Mouse (Mus musculus) midbrain, embryonic 16.5 days (tissue): ENCODE measurements around the gene Atxn7l3. TPM values are rescaled to one million over a fixed set of nuclear protein-coding genes. Genes with fewer than 3 reads are reported as not detected.

ENCODE experiments used
- ATAC-seq: fragments of 200-750 bp; cut with Nextera tagmentation; 2 replicates; pipeline ENCODE4 v1.8.0; 2017; ENCODE audit warnings: moderate TSS enrichment
- H3K27ac ChIP-seq: fragments of 300-500 bp; sonication (generic); 2 replicates; pipeline ENCODE4 v1.5.1; 2014; ENCODE audit warnings: mild to moderate bottlenecking, low read length, mixed read lengths
- H3K27me3 ChIP-seq: fragments of 300-500 bp; sonication (generic); 2 replicates; pipeline ENCODE4 v1.6.1; 2014; ENCODE audit warnings: low read depth, low read length, mixed read lengths; ENCODE audit not compliant: control insufficient read depth, insufficient read depth
- H3K36me3 ChIP-seq: fragments of 300-500 bp; sonication (generic); 2 replicates; pipeline ENCODE4 v1.6.1; 2014; ENCODE audit warnings: mild to moderate bottlenecking, low read length, moderate library complexity, mixed read lengths; ENCODE audit not compliant: control insufficient read depth, insufficient read depth
- H3K4me1 ChIP-seq: fragments of 300-500 bp; sonication (generic); 2 replicates; pipeline ENCODE4 v1.6.1; 2014; ENCODE audit warnings: mild to moderate bottlenecking, low read length, mixed read lengths; ENCODE audit not compliant: control insufficient read depth, insufficient read depth
- H3K4me2 ChIP-seq: fragments of 300-500 bp; sonication (generic); 2 replicates; pipeline ENCODE4 v1.6.1; 2014; ENCODE audit warnings: mild to moderate bottlenecking, low read length, mixed read lengths
- H3K4me3 ChIP-seq: fragments of 300-500 bp; sonication (generic); 2 replicates; pipeline ENCODE4 v1.5.1; 2014; ENCODE audit warnings: low read depth, mild to moderate bottlenecking, low read length, moderate library complexity, mixed read lengths
- H3K9ac ChIP-seq: fragments of 300-500 bp; sonication (generic); 2 replicates; pipeline ENCODE4 v1.6.1; 2014; ENCODE audit warnings: low read depth, low read length, mixed read lengths
- H3K9me3 ChIP-seq: fragments of 300-500 bp; sonication (generic); replicated peaks from 2 replicates; pipeline ENCODE4 v1.6.1; 2014; ENCODE audit warnings: mild to moderate bottlenecking, low read length, mixed read lengths; ENCODE audit not compliant: control insufficient read depth, poor library complexity, severe bottlenecking
- WGBS: fragments of 180-500 bp; shearing (Covaris S2); extraction: QIAGEN DNeasy Blood & Tissue Kit; methylation state at CpG from one replicate; pipeline ENCODE4 v1.1.7; 2014; 5-methylcytosine and 5-hydroxymethylcytosine counted together
- polyA plus RNA-seq: library from polyadenylated mRNA; unstranded; fragments of >200 nt; fragmentation: Nextera tagmentation; extraction: Ambion mirVana; gene quantifications from 2 replicates; pipeline ENCODE4 v1.2.1, GENCODE M21; 2015

Atxn7l3 gene
- polyA plus RNA-seq, 1 experiment from 2014 or later = 28.3 TPM

DNA sequence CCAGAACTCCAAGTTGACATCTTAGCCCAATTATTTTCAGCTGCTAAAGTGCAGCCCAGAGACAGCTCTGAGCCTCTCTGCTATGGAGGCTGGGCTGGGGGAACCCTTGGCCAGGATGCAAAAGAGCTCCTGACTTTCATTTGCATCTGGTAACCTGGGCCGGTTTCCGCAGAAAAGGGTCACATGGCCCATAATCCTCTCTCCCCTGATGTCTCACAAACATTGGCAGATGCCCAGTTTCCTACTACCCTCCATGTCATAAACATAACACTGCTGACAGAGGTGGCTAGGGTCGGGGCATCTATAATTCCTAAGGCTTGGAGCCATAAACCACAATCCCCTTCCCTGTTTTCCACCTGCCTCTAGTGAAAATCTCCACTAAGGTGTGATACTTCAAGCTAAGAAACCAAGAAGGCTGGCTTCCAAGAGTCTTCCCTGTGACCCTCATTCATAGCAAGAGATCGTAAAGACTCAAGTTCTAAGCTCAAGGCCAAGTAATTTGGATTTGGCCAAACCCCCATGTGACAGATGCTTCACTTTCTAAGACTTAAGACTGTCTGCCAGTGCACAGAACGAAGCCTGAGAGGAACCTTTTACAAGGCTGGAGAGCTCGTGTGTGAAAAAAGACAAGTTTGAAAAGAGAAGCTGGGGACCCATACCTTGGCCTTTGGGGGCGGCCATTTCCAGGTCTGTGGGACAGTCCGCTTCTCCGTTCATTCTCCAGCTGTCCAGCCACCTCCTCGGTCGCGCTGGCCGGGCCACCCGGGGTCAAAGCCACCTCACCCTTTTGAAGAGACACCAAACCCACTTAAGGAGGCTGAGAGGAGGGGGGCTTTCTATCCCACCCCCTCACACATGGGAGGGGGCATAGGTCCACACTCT, 19.5 kb upstream of the Atxn7l3 start:
- Histone ChIP-seq H3K27ac (peak overlapping the region; percentile 98), H3K4me2 (peak overlapping the region; percentile 71), H3K36me3 (peaks cover 21% of the 10 kb centered on the region), H3K4me1 (peaks cover 14% of the 10 kb centered on the region), H3K4me3 (peak overlapping the region; percentile 92), H3K9me3 (no peaks in the 10 kb centered on the region), H3K27me3 (no peaks in the 10 kb centered on the region), H3K9ac (peak overlapping the region; percentile 99)
- ATAC-seq = no peak
- WGBS = 8% methylated on average over 14 of the region's 14 CpGs

- no peak overlapping the region for H3K4me3 ChIP-seq
Observed at GRCm38 (mm10) chr11:102314321-102314720, 17.9 kb upstream of the Atxn7l3 start.

DNA sequence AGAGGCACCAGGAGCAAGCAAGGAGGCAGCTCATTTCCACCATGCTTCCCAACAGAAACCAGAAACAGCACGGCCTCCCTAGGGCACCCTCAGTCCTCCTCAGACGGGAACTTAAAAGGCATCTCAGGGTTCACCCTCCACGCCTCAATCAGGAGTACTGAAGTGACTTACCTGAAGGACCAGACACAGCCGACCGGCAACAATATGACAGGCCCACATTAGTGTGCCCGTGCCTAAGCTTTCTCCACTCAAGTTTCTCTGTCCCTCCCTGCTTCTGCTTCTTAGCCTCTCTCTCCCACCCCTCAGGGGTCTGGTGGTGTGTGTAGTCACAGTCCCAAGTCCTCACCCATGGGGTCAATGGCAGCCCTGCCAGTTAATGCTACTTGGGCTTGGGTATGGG, 16.2 kb upstream of the Atxn7l3 start:
- Histone ChIP-seq H3K27me3 (no peaks in the 10 kb centered on the region), H3K4me2 (no peak overlapping the region), H3K4me1 (peaks cover 20% of the 10 kb centered on the region), H3K9ac (no peak overlapping the region), H3K4me3 (no peak overlapping the region), H3K9me3 (no peaks in the 10 kb centered on the region), H3K36me3 (peaks cover 25% of the 10 kb centered on the region), H3K27ac (no peak overlapping the region)
- ATAC-seq = no peak
- WGBS = 93% methylated on average over 6 of the region's 6 CpGs

More at GRCm38 (mm10) chr11:102314321-102314720, 17.9 kb upstream of the Atxn7l3 start:
- no peaks in the 10 kb centered on the region for H3K9me3 ChIP-seq
- ATAC-seq = no peak
- no peaks in the 10 kb centered on the region for H3K27me3 ChIP-seq
- H3K9ac ChIP-seq = no peak overlapping the region
- no peak overlapping the region for H3K27ac ChIP-seq
- peaks cover 21% of the 10 kb centered on the region for H3K36me3 ChIP-seq
- 91% methylated on average over 12 of the region's 12 CpGs for WGBS
- H3K4me1 ChIP-seq = peaks cover 14% of the 10 kb centered on the region
- H3K4me2 ChIP-seq = no peak overlapping the region

DNA sequence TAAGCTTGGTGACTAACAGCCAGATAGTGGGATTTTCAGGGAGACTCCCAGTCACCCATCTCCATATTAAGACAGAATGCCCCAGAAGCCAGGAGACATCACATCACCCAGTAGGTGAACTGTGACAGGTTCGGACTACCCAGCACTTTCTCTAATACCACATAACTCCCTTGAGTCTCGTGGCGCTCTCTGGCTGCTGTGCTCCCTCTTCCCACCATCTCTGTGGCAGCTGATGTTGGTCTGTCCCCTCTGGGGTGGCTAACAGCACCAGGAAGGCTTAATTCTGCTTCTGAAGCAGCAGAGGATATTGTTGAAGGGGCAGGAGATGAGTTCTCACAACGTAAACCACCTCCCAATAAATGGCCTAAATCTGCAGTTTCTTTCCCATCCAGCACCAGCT, 15.5 kb upstream of the Atxn7l3 start:
- no peaks in the 10 kb centered on the region for H3K9me3 ChIP-seq
- no peak overlapping the region for H3K4me2 ChIP-seq
- H3K27me3 ChIP-seq = no peaks in the 10 kb centered on the region
- H3K4me1 ChIP-seq = peaks cover 20% of the 10 kb centered on the region
- H3K9ac ChIP-seq = no peak overlapping the region
- no peak overlapping the region for H3K27ac ChIP-seq
- peaks cover 31% of the 10 kb centered on the region for H3K36me3 ChIP-seq
- H3K4me3 ChIP-seq = no peak overlapping the region
- ATAC-seq = no peak
- WGBS = 89% methylated on average over 4 of the region's 4 CpGs

- Histone ChIP-seq H3K9ac (no peak overlapping the region), H3K36me3 (peaks cover 39% of the 10 kb centered on the region), H3K27me3 (no peaks in the 10 kb centered on the region), H3K9me3 (no peaks in the 10 kb centered on the region), H3K4me1 (peaks cover 16% of the 10 kb centered on the region), H3K4me2 (no peak overlapping the region), H3K4me3 (no peak overlapping the region), H3K27ac (no peak overlapping the region)
- no peak for ATAC-seq
- WGBS = 45% methylated on average over 37 of the region's 38 CpGs
Observed at GRCm38 (mm10) chr11:102310768-102311695, 14.6 kb upstream of the Atxn7l3 start.

DNA sequence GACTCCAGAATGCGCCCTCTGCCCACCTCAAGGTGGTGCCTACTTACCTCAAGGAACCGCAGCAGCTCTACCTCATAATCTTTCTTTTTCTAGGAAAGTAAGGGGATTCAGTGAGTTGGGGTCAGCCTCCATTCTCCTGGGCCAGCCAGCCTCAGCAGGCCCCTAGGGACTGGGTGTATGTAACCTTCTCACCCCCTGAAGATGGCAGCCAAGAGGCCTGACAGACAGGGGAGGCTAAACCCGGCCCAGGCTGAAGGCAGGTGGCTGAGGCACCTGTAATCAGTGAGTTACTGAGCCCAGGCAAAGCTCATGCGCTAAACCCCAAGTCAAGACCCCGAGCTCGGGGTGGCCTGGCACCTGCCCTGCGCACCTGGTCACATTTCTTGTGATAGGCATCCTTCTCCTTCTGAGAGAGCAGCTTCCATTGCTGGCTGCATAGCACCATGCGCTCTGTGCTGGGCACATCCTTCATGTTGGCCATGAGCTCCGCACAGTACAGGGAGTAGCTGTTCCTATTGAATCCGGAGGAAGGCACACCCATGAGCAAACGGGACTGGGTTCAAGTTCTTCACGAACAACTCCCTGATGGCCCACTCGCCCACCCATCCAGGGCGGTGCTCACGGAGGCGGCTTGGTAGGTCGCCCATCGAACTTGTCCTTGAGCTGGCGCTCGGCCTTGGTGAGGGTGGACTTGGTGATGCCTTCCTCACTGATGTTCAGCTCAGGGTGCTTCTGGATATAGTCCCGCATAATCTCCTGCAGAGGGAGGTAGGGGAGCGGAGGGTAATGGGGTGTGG, 13.6 kb upstream of the Atxn7l3 start:
- H3K4me1 ChIP-seq = peaks cover 11% of the 10 kb centered on the region
- H3K36me3 ChIP-seq = peaks cover 41% of the 10 kb centered on the region
- WGBS = 88% methylated on average over 22 of the region's 22 CpGs
- H3K4me3 ChIP-seq = no peak overlapping the region
- no peak overlapping the region; the same call in 1 of the 2 replicates for H3K27ac ChIP-seq
- no peaks in the 10 kb centered on the region for H3K9me3 ChIP-seq
- ATAC-seq = no peak
- peak overlapping the region; percentile 50; the same call in 1 of the 2 replicates for H3K4me2 ChIP-seq
- H3K27me3 ChIP-seq = no peaks in the 10 kb centered on the region
- H3K9ac ChIP-seq = no peak overlapping the region; the same call in 1 of the 2 replicates

DNA sequence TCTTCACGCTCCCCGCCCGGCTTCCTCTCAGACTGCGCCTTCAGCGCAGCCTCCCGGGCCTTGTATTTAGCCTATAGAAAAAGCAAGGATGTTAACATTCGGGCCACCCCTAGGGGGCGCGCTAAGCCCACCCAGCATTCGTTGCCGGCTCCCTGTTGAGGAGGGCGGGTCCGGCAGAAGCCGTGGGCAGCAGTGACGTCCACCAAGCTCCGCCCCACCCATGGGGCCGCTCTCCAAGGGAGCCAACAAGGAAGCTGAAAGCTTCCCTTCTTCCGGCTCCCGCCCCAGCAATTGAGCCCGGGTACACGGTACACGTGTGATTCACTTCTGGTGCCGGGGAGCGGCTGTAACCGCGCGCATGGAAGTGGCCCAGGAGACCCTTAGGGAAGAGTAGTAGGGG, 12.5 kb upstream of the Atxn7l3 start:
- peak overlapping the region; percentile 50 for H3K4me2 ChIP-seq
- peaks cover 35% of the 10 kb centered on the region for H3K36me3 ChIP-seq
- H3K4me3 ChIP-seq = peak overlapping the region; percentile 18
- H3K9me3 ChIP-seq = no peaks in the 10 kb centered on the region
- peak; percentile 89 for ATAC-seq
- H3K27ac ChIP-seq = peak overlapping the region; percentile 62; the same call in 1 of the 2 replicates
- H3K4me1 ChIP-seq = peaks cover 11% of the 10 kb centered on the region
- H3K9ac ChIP-seq = peak overlapping the region; percentile 38; the same call in 1 of the 2 replicates
- WGBS = 0% methylated on average over 27 of the region's 27 CpGs
- H3K27me3 ChIP-seq = no peaks in the 10 kb centered on the region

GRCm38 (mm10) chr11:102308104-102308503, 11.7 kb upstream of the Atxn7l3 start:
- Histone ChIP-seq H3K4me1 (peaks cover 11% of the 10 kb centered on the region), H3K4me2 (no peak overlapping the region), H3K36me3 (peaks cover 28% of the 10 kb centered on the region), H3K9me3 (no peaks in the 10 kb centered on the region), H3K27me3 (no peaks in the 10 kb centered on the region), H3K9ac (no peak overlapping the region), H3K27ac (no peak overlapping the region), H3K4me3 (no peak overlapping the region)
- 84% methylated on average over 9 of the region's 9 CpGs for WGBS
- no peak for ATAC-seq
